Mouse (Mus musculus): ENCODE measurements around the gene Krtap11-1. TPM values are rescaled to one million over a fixed set of nuclear protein-coding genes. Genes with fewer than 3 reads are reported as not detected.

The Krtap11-1 gene
- 0.16 and 0.32 TPM in 2 replicates for polyA plus RNA-seq (2012; rRNA removed)

- DNase-seq (ENCODE audit: low read depth): no peak
Observed at GRCm38 (mm10) chr16:89571083-89571482, at the start of gene Krtap11-1. Gene Krtap11-1, minus strand, starts transcription at chr16:89571183.

- no peak for DNase-seq (ENCODE audit: low read depth)
Observed at GRCm38 (mm10) chr16:89618190-89618589, 47.2 kb upstream of the Krtap11-1 start.

- DNase-seq (ENCODE audit: low read depth): peak; percentile 80
Observed at GRCm38 (mm10) chr16:89617251-89617650, 46.3 kb upstream of the Krtap11-1 start.

- peak; percentile 30 for DNase-seq (ENCODE audit: low read depth)
Observed at GRCm38 (mm10) chr16:89613726-89614125, 42.7 kb upstream of the Krtap11-1 start.

GRCm38 (mm10) chr16:89608791-89609185 is 37.8 kb upstream of the Krtap11-1 start:
- no peak for DNase-seq (ENCODE audit: low read depth)

- peak; percentile 83 for DNase-seq (ENCODE audit: low read depth)
Observed at GRCm38 (mm10) chr16:89608161-89608790, 37.3 kb upstream of the Krtap11-1 start.

GRCm38 (mm10) chr16:89606951-89607350 is 36.0 kb upstream of the Krtap11-1 start:
- no peak for DNase-seq (ENCODE audit: low read depth)

- DNase-seq (ENCODE audit: low read depth): no peak
Observed at GRCm38 (mm10) chr16:89587209-89587608, 16.2 kb upstream of the Krtap11-1 start.

- DNase-seq (ENCODE audit: low read depth): no peak
Observed at GRCm38 (mm10) chr16:89585604-89586508, 14.9 kb upstream of the Krtap11-1 start.

- no peak for DNase-seq (ENCODE audit: low read depth)
Observed at GRCm38 (mm10) chr16:89581658-89582057, 10.7 kb upstream of the Krtap11-1 start.

GRCm38 (mm10) chr16:89570516-89570915 is 467 bp downstream of the Krtap11-1 start:
- DNase-seq (ENCODE audit: low read depth): peak; percentile 98

- DNase-seq (ENCODE audit: low read depth): no peak
Observed at GRCm38 (mm10) chr16:89569136-89569535, 1.8 kb downstream of the Krtap11-1 start.

GRCm38 (mm10) chr16:89568141-89568540 is 2.8 kb downstream of the Krtap11-1 start:
- DNase-seq (ENCODE audit: low read depth): peak; percentile 90

GRCm38 (mm10) chr16:89550298-89550697 is 20.7 kb downstream of the Krtap11-1 start:
- no peak for DNase-seq (ENCODE audit: low read depth)

GRCm38 (mm10) chr16:89538031-89538484 is 32.9 kb downstream of the Krtap11-1 start:
- no peak for DNase-seq (ENCODE audit: low read depth)

GRCm38 (mm10) chr16:89537349-89537748 is 33.6 kb downstream of the Krtap11-1 start:
- DNase-seq (ENCODE audit: low read depth): no peak

GRCm38 (mm10) chr16:89530547-89530946 is 40.4 kb downstream of the Krtap11-1 start:
- no peak for DNase-seq (ENCODE audit: low read depth)

GRCm38 (mm10) chr16:89529846-89530245 is 41.1 kb downstream of the Krtap11-1 start:
- DNase-seq (ENCODE audit: low read depth): no peak

GRCm38 (mm10) chr16:89528380-89528779 is 42.6 kb downstream of the Krtap11-1 start:
- DNase-seq (ENCODE audit: low read depth): no peak

GRCm38 (mm10) chr16:89520996-89521395 is 50.0 kb downstream of the Krtap11-1 start:
- peak; percentile 49 for DNase-seq (ENCODE audit: low read depth)

- DNase-seq (ENCODE audit: low read depth): no peak
Observed at GRCm38 (mm10) chr16:89520555-89520954, 50.4 kb downstream of the Krtap11-1 start.
